Mouse (Mus musculus): ENCODE results near the gene RPS10-NUDT3. TPM values are rescaled to one million over a fixed set of nuclear protein-coding genes. Genes with fewer than 3 reads are reported as not detected.

Gene RPS10-NUDT3
- polyA plus RNA-seq, 1 experiment from 2014 or later, result not detected

- no peaks in the 10 kb centered on the region; the same call in 1 of the 2 replicates for H3K4me1 ChIP-seq (ENCODE audit: insufficient read depth)
- peaks cover 17% of the 10 kb centered on the region; the same call in 1 of the 2 replicates for H3K36me3 ChIP-seq (replicated peaks; ENCODE audit: insufficient read depth, low read length)
- no peak overlapping the region for H3K27ac ChIP-seq (ENCODE audit: low read depth)
- no peak for ATAC-seq
- no peak overlapping the region for H3K4me2 ChIP-seq (ENCODE audit: low read depth, low read length)
- no peak overlapping the region for H3K4me3 ChIP-seq (ENCODE audit: low read depth, low read length)
- H3K27me3 ChIP-seq (ENCODE audit: insufficient read depth, low read length), result no peaks in the 10 kb centered on the region
- no peaks in the 10 kb centered on the region for H3K9me3 ChIP-seq (ENCODE audit: low read length)
- WGBS (ENCODE audit: insufficient replicate concordance), result 71% methylated on average over 10 of the region's 10 CpGs
- no peak for TF ChIP-seq CTCF (IDR thresholded peaks at IDR 0.05; ENCODE audit: low read depth)
- no peak for TF ChIP-seq EP300 (IDR thresholded peaks at IDR 0.05; ENCODE audit: low read depth)
- H3K9ac ChIP-seq (replicated peaks), result no peak overlapping the region
- DNase-seq, result no peak
Measured at GRCm38 (mm10) chr17:27575116-27575776, 59.8 kb downstream of the RPS10-NUDT3 start.

GRCm38 (mm10) chr17:27574470-27575115 is 60.4 kb downstream of the RPS10-NUDT3 start:
- no peak overlapping the region for H3K4me3 ChIP-seq (ENCODE audit: low read depth, low read length)
- TF ChIP-seq CTCF (IDR thresholded peaks at IDR 0.05; ENCODE audit: low read depth) (no peak), EP300 (IDR thresholded peaks at IDR 0.05; ENCODE audit: low read depth) (no peak)
- ATAC-seq, result no peak
- WGBS (ENCODE audit: insufficient replicate concordance), result 74% methylated on average over 15 of the region's 16 CpGs
- no peak overlapping the region for H3K9ac ChIP-seq (replicated peaks)
- peaks cover 11% of the 10 kb centered on the region; the same call in 1 of the 2 replicates for H3K36me3 ChIP-seq (replicated peaks; ENCODE audit: insufficient read depth, low read length)
- H3K4me2 ChIP-seq (ENCODE audit: low read depth, low read length), result no peak overlapping the region
- H3K9me3 ChIP-seq (ENCODE audit: low read length), result no peaks in the 10 kb centered on the region
- DNase-seq, result no peak
- H3K27ac ChIP-seq (ENCODE audit: low read depth), result no peak overlapping the region
- H3K27me3 ChIP-seq (ENCODE audit: insufficient read depth, low read length), result no peaks in the 10 kb centered on the region
- no peaks in the 10 kb centered on the region; the same call in 1 of the 2 replicates for H3K4me1 ChIP-seq (ENCODE audit: insufficient read depth)

GRCm38 (mm10) chr17:27573772-27574320 is 61.2 kb downstream of the RPS10-NUDT3 start:
- H3K36me3 ChIP-seq (replicated peaks; ENCODE audit: insufficient read depth, low read length), result peaks cover 4% of the 10 kb centered on the region; the same call in 1 of the 2 replicates
- TF ChIP-seq CTCF (IDR thresholded peaks at IDR 0.05; ENCODE audit: low read depth) (no peak), EP300 (IDR thresholded peaks at IDR 0.05; ENCODE audit: low read depth) (no peak)
- H3K27ac ChIP-seq (ENCODE audit: low read depth), result no peak overlapping the region
- WGBS (ENCODE audit: insufficient replicate concordance), result 61% methylated on average over 10 of the region's 10 CpGs
- H3K9me3 ChIP-seq (ENCODE audit: low read length), result no peaks in the 10 kb centered on the region
- DNase-seq (no peak), ATAC-seq (peak; percentile 57; the same call in 1 of the 2 replicates)
- no peak overlapping the region for H3K4me3 ChIP-seq (ENCODE audit: low read depth, low read length)
- no peak overlapping the region for H3K4me2 ChIP-seq (ENCODE audit: low read depth, low read length)
- no peaks in the 10 kb centered on the region; the same call in 1 of the 2 replicates for H3K4me1 ChIP-seq (ENCODE audit: insufficient read depth)
- H3K27me3 ChIP-seq (ENCODE audit: insufficient read depth, low read length), result no peaks in the 10 kb centered on the region
- no peak overlapping the region for H3K9ac ChIP-seq (replicated peaks)

GRCm38 (mm10) chr17:27571315-27571714 is 63.7 kb downstream of the RPS10-NUDT3 start:
- no peaks in the 10 kb centered on the region for H3K27me3 ChIP-seq (ENCODE audit: insufficient read depth, low read length)
- peak; percentile 45; the same call in 1 of the 2 replicates for ATAC-seq
- WGBS (ENCODE audit: insufficient replicate concordance), result 63% methylated on average over 8 of the region's 8 CpGs
- no peaks in the 10 kb centered on the region for H3K9me3 ChIP-seq (ENCODE audit: low read length)
- no peaks in the 10 kb centered on the region for H3K36me3 ChIP-seq (replicated peaks; ENCODE audit: insufficient read depth, low read length)
- H3K4me2 ChIP-seq (ENCODE audit: low read depth, low read length), result no peak overlapping the region
- no peak for DNase-seq
- peaks cover 2% of the 10 kb centered on the region; the same call in 1 of the 2 replicates for H3K4me1 ChIP-seq (ENCODE audit: insufficient read depth)
- H3K27ac ChIP-seq (ENCODE audit: low read depth), result 0 out of 2 replicates have a peak overlapping the region, but pooled peaks have one; percentile 34
- no peak overlapping the region for H3K4me3 ChIP-seq (ENCODE audit: low read depth, low read length)
- no peak overlapping the region for H3K9ac ChIP-seq (replicated peaks)
- TF ChIP-seq EP300 (IDR thresholded peaks at IDR 0.05; ENCODE audit: low read depth) (no peak), CTCF (IDR thresholded peaks at IDR 0.05; ENCODE audit: low read depth) (no peak)

- H3K9ac ChIP-seq (replicated peaks), result no peak overlapping the region
- ATAC-seq, result no peak
- H3K4me1 ChIP-seq (ENCODE audit: insufficient read depth), result peaks cover 20% of the 10 kb centered on the region
- no peaks in the 10 kb centered on the region for H3K27me3 ChIP-seq (ENCODE audit: insufficient read depth, low read length)
- no peak overlapping the region for H3K4me3 ChIP-seq (ENCODE audit: low read depth, low read length)
- no peak overlapping the region for H3K4me2 ChIP-seq (ENCODE audit: low read depth, low read length)
- TF ChIP-seq EP300 (IDR thresholded peaks at IDR 0.05; ENCODE audit: low read depth) (no peak), CTCF (IDR thresholded peaks at IDR 0.05; ENCODE audit: low read depth) (no peak)
- H3K27ac ChIP-seq (ENCODE audit: low read depth), result no peak overlapping the region
- WGBS (ENCODE audit: insufficient replicate concordance), result 87% methylated on average over 5 of the region's 5 CpGs
- H3K36me3 ChIP-seq (replicated peaks; ENCODE audit: insufficient read depth, low read length), result no peaks in the 10 kb centered on the region; the same call in 1 of the 2 replicates
- H3K9me3 ChIP-seq (ENCODE audit: low read length), result no peaks in the 10 kb centered on the region
- no peak for DNase-seq
Measured at GRCm38 (mm10) chr17:27568228-27568627, 66.8 kb downstream of the RPS10-NUDT3 start.

GRCm38 (mm10) chr17:27565942-27566267 is 69.1 kb downstream of the RPS10-NUDT3 start:
- no peak for DNase-seq
- H3K4me3 ChIP-seq (ENCODE audit: low read depth, low read length), result peak overlapping the region; percentile 73
- no peak for ATAC-seq
- TF ChIP-seq CTCF (IDR thresholded peaks at IDR 0.05; ENCODE audit: low read depth) (no peak), EP300 (IDR thresholded peaks at IDR 0.05; ENCODE audit: low read depth) (no peak)
- peak overlapping the region; percentile 64 for H3K9ac ChIP-seq (replicated peaks)
- 0 out of 2 replicates have a peak overlapping the region, but pooled peaks have one; percentile 13 for H3K27ac ChIP-seq (ENCODE audit: low read depth)
- under 1% methylated on average over 13 of the region's 13 CpGs for WGBS (ENCODE audit: insufficient replicate concordance)
- H3K4me1 ChIP-seq (ENCODE audit: insufficient read depth), result peaks cover 23% of the 10 kb centered on the region
- peaks cover 13% of the 10 kb centered on the region; the same call in 1 of the 2 replicates for H3K36me3 ChIP-seq (replicated peaks; ENCODE audit: insufficient read depth, low read length)
- H3K9me3 ChIP-seq (ENCODE audit: low read length), result no peaks in the 10 kb centered on the region
- H3K27me3 ChIP-seq (ENCODE audit: insufficient read depth, low read length), result no peaks in the 10 kb centered on the region
- H3K4me2 ChIP-seq (ENCODE audit: low read depth, low read length), result peak overlapping the region; percentile 96

Data from liver, postnatal 0 days (tissue).